Comparison of ENCODE assay signal across 8 mouse cellular contexts in genomic region chr10:118141018-118141883, GRCm38 (mm10). TPM values are rescaled to one million over a fixed set of nuclear protein-coding genes. Genes with fewer than 3 reads are reported as not detected.
DNase-seq lines count a peak whose midpoint lies in the region; ATAC-seq and TF ChIP-seq lines count a peak whose summit lies in the region.

Mdm1 (plus strand) TSS chr10:118141811.

- peaks cover under 1% of the 10 kb centered on the region; the same call in 1 of the 2 replicates for H3K36me3 ChIP-seq in embryonic facial prominence, embryonic 13.5 days
- H3K36me3 ChIP-seq in kidney, adult 2 months (ENCODE audit: control insufficient read depth, insufficient read depth, low read length), result no peaks in the 10 kb centered on the region
- H3K36me3 ChIP-seq in limb, embryonic 12.5 days, result peaks cover 13% of the 10 kb centered on the region
- no peaks in the 10 kb centered on the region for H3K36me3 ChIP-seq in midbrain, embryonic 15.5 days (replicated peaks)
- no peaks in the 10 kb centered on the region for H3K36me3 ChIP-seq in spleen, adult 2 months (ENCODE audit: control insufficient read depth, insufficient read depth, low read length)

- peak within 1 kb of the TSS; percentile 73 for H3K4me2 ChIP-seq in embryonic facial prominence, embryonic 13.5 days
- H3K4me2 ChIP-seq in limb, embryonic 12.5 days, result peak within 1 kb of the TSS; percentile 70
- peak within 1 kb of the TSS; percentile 71 for H3K4me2 ChIP-seq in midbrain, embryonic 15.5 days

- no peaks in the 10 kb centered on the region for H3K27me3 ChIP-seq in embryonic facial prominence, embryonic 13.5 days
- no peaks in the 10 kb centered on the region for H3K27me3 ChIP-seq in kidney, adult 2 months (replicated peaks; ENCODE audit: control insufficient read depth, insufficient read depth, low read length)
- no peaks in the 10 kb centered on the region for H3K27me3 ChIP-seq in limb, embryonic 12.5 days
- no peaks in the 10 kb centered on the region for H3K27me3 ChIP-seq in midbrain, embryonic 15.5 days (replicated peaks)
- no peaks in the 10 kb centered on the region for H3K27me3 ChIP-seq in spleen, adult 2 months (ENCODE audit: control insufficient read depth, insufficient read depth, low read length)

- peak within 1 kb of the TSS; percentile 66 for H3K27ac ChIP-seq in embryonic facial prominence, embryonic 13.5 days
- H3K27ac ChIP-seq in kidney, adult 2 months (ENCODE audit: insufficient read depth, low read depth, low read length), result no peak within 1 kb of the TSS
- peak within 1 kb of the TSS; percentile 82 for H3K27ac ChIP-seq in limb, embryonic 12.5 days
- peak within 1 kb of the TSS; percentile 83 for H3K27ac ChIP-seq in midbrain, embryonic 15.5 days
- H3K27ac ChIP-seq in spleen, adult 2 months (ENCODE audit: insufficient read depth, low read length), result no peak within 1 kb of the TSS

- ATAC-seq in embryonic facial prominence, embryonic 13.5 days (ENCODE audit: insufficient number of reproducible peaks, insufficient read depth, low FRiP score, low TSS enrichment, low read depth), result peak; percentile 99
- peak; percentile 100 for ATAC-seq in limb, embryonic 12.5 days (ENCODE audit: insufficient number of reproducible peaks, insufficient read depth, low FRiP score, low TSS enrichment, low read depth)
- ATAC-seq in midbrain, embryonic 15.5 days (replicated peaks), result peak; percentile 100

- H3K9ac ChIP-seq in embryonic facial prominence, embryonic 13.5 days, result peak within 1 kb of the TSS; percentile 79
- H3K9ac ChIP-seq in limb, embryonic 12.5 days (replicated peaks), result peak within 1 kb of the TSS; percentile 82
- H3K9ac ChIP-seq in midbrain, embryonic 15.5 days, result peak within 1 kb of the TSS; percentile 58

- peaks cover 11% of the 10 kb centered on the region for H3K4me1 ChIP-seq in embryonic facial prominence, embryonic 13.5 days
- H3K4me1 ChIP-seq in kidney, adult 2 months (ENCODE audit: control insufficient read depth, insufficient read depth, low read length), result no peaks in the 10 kb centered on the region
- peaks cover 7% of the 10 kb centered on the region for H3K4me1 ChIP-seq in limb, embryonic 12.5 days (replicated peaks)
- H3K4me1 ChIP-seq in midbrain, embryonic 15.5 days, result peaks cover 15% of the 10 kb centered on the region
- no peaks in the 10 kb centered on the region for H3K4me1 ChIP-seq in spleen, adult 2 months (ENCODE audit: control insufficient read depth, insufficient read depth, insufficient read length)

- peak within 1 kb of the TSS; percentile 86 for H3K4me3 ChIP-seq in embryonic facial prominence, embryonic 13.5 days
- peak within 1 kb of the TSS; percentile 94 for H3K4me3 ChIP-seq in kidney, adult 2 months (ENCODE audit: insufficient read depth, low read depth, low read length)
- peak within 1 kb of the TSS; percentile 91 for H3K4me3 ChIP-seq in limb, embryonic 12.5 days (replicated peaks)
- peak within 1 kb of the TSS; percentile 80 for H3K4me3 ChIP-seq in midbrain, embryonic 15.5 days
- H3K4me3 ChIP-seq in spleen, adult 2 months (ENCODE audit: extremely low read depth, insufficient read depth, insufficient read length), result peak within 1 kb of the TSS; percentile 73

- 6% methylated on average over 47 of the region's 47 CpGs for WGBS in embryonic facial prominence, embryonic 13.5 days
- 5% methylated on average over 47 of the region's 47 CpGs for WGBS in kidney, adult 2 months
- WGBS in limb, embryonic 12.5 days, result 5% methylated on average over 47 of the region's 47 CpGs
- WGBS in midbrain, embryonic 15.5 days, result 4% methylated on average over 47 of the region's 47 CpGs
- WGBS in spleen, adult 2 months, result 5% methylated on average over 46 of the region's 47 CpGs

- TF ChIP-seq POLR2A in kidney, adult 2 months (IDR thresholded peaks at IDR 0.05; ENCODE audit: low read depth, low read length), result no peak
- TF ChIP-seq POLR2A in spleen, adult 2 months (IDR thresholded peaks at IDR 0.05; ENCODE audit: low read depth, low read length), result peak; percentile 20; the same call in 1 of the 2 replicates

- no peak for TF ChIP-seq CTCF in kidney, adult 2 months (conservative IDR thresholded peaks at IDR 0.05; ENCODE audit: insufficient read depth, insufficient read length, low read depth, low read length)
- TF ChIP-seq CTCF in spleen, adult 2 months (IDR thresholded peaks at IDR 0.05; ENCODE audit: extremely low read depth, insufficient read depth, insufficient read length, insufficient replicate concordance), result no peak

- peak; percentile 100 for DNase-seq in 3134 (ENCODE audit: extremely low read depth, insufficient read length, low spot score)
- peak; percentile 97 for DNase-seq in adrenal gland, postnatal 36 days
- peak; percentile 99 for DNase-seq in heart, adult 18-20 months
- peak; percentile 99 for DNase-seq in kidney, adult 2 months
- DNase-seq in spleen, adult 2 months (ENCODE audit: low read depth in 1 of 2, low spot score in 2 of 2), result peak; percentile 93 to 96

- H3K9me3 ChIP-seq in embryonic facial prominence, embryonic 13.5 days, result no peaks in the 10 kb centered on the region
- H3K9me3 ChIP-seq in limb, embryonic 12.5 days, result no peaks in the 10 kb centered on the region
- H3K9me3 ChIP-seq in midbrain, embryonic 15.5 days, result no peaks in the 10 kb centered on the region

RNA-seq across cellular contexts. Expression of gene Mdm1, which starts in this region (rescaled TPM):
- total RNA-seq in adrenal gland, postnatal 36 days (2021), result 10 to 100 TPM; 10.6 to 11.5 TPM
- 39.6 and 40.8 TPM in 2 replicates for polyA plus RNA-seq in embryonic facial prominence, embryonic 13.5 days (2015; fragmentation: Nextera tagmentation; extraction: Ambion mirVana)
- 1 to 10 TPM; 4.3 to 5.2 TPM for total RNA-seq in heart, adult 18-20 months (2021)
- 3.3 TPM in 2 replicates for polyA plus RNA-seq in kidney, adult 2 months (2012; rRNA removed)
- 55.0 and 64.0 TPM in 2 replicates for polyA plus RNA-seq in limb, embryonic 12.5 days (2016; fragmentation: Nextera tagmentation; extraction: Ambion mirVana)
- polyA plus RNA-seq in midbrain, embryonic 15.5 days (2015; fragmentation: Nextera tagmentation; extraction: Ambion mirVana), result 29.8 and 32.0 TPM in 2 replicates
- 2.9 and 3.4 TPM in 2 replicates for polyA plus RNA-seq in spleen, adult 2 months (2012; rRNA removed)

Comparison
In these comparisons a context has a peak if more than half of its experiments do, and no peak if none do; other contexts are left out.
1. H3K27ac ChIP-seq: peak in embryonic facial prominence, embryonic 13.5 days (single experiment), limb, embryonic 12.5 days (single experiment) and midbrain, embryonic 15.5 days (single experiment); none in kidney, adult 2 months (single experiment) and spleen, adult 2 months (single experiment).
2. Peak in every context shown above with its lines, with median percentiles within 50 percentile points of each other: DNase-seq, ATAC-seq, H3K4me2 ChIP-seq, H3K4me3 ChIP-seq and H3K9ac ChIP-seq.